Mouse (Mus musculus) thymus, postnatal 0 days (tissue): ENCODE measurements around the gene Gm49405. TPM values are rescaled to one million over a fixed set of nuclear protein-coding genes. Genes with fewer than 3 reads are reported as not detected.

Experiments used
- DNase-seq: peaks from one replicate; pipeline ENCODE4 v3.0.0-alpha.2; 2015; ENCODE audit warnings: low spot score
- polyA plus RNA-seq: library from polyadenylated mRNA; unstranded; fragments of >200 nt; fragmentation: Nextera tagmentation; extraction: Ambion mirVana; gene quantifications from 2 replicates; pipeline ENCODE4 v1.2.1, GENCODE M21; 2015

Gene Gm49405
- polyA plus RNA-seq, 1 experiment from 2014 or later, result 1.6 TPM

GRCm38 (mm10) chr19:3986334-3986733 is 14.1 kb upstream of the Gm49405 start, which contains the start of gene Acy3:
Acy3 (plus strand) TSS chr19:3986570.
- DNase-seq, result no peak

GRCm38 (mm10) chr19:3988066-3988465 is 12.4 kb upstream of the Gm49405 start:
- DNase-seq, result no peak

GRCm38 (mm10) chr19:3988750-3989149 is 11.7 kb upstream of the Gm49405 start:
- no peak for DNase-seq

GRCm38 (mm10) chr19:3990804-3991203 is 9.6 kb upstream of the Gm49405 start:
- DNase-seq, result no peak

- no peak for DNase-seq
Observed at GRCm38 (mm10) chr19:3991562-3991961, 8.9 kb upstream of the Gm49405 start.

GRCm38 (mm10) chr19:3991966-3992365 is 8.5 kb upstream of the Gm49405 start:
- no peak for DNase-seq

- no peak for DNase-seq
Observed at GRCm38 (mm10) chr19:3992416-3992815, 8.0 kb upstream of the Gm49405 start, which contains the start of gene Tbx10. Tbx10 (plus strand) TSS chr19:3992752.

- no peak for DNase-seq
Observed at GRCm38 (mm10) chr19:3994932-3995331, 5.5 kb upstream of the Gm49405 start.

GRCm38 (mm10) chr19:3995505-3995904 is 4.9 kb upstream of the Gm49405 start:
- no peak for DNase-seq

GRCm38 (mm10) chr19:3996106-3996505 is 4.3 kb upstream of the Gm49405 start:
- no peak for DNase-seq

GRCm38 (mm10) chr19:3996747-3997146 is 3.7 kb upstream of the Gm49405 start:
- DNase-seq, result no peak

GRCm38 (mm10) chr19:3997231-3997630 is 3.2 kb upstream of the Gm49405 start:
- no peak for DNase-seq

GRCm38 (mm10) chr19:3998335-3998734 is 2.1 kb upstream of the Gm49405 start:
- no peak for DNase-seq

- DNase-seq, result no peak
Observed at GRCm38 (mm10) chr19:3999121-3999730, 1.2 kb upstream of the Gm49405 start.

- no peak for DNase-seq
Observed at GRCm38 (mm10) chr19:4000949-4001525, 611 bp downstream of the Gm49405 start.

GRCm38 (mm10) chr19:4001752-4002151 is 1.3 kb downstream of the Gm49405 start:
- no peak for DNase-seq

- no peak for DNase-seq
Observed at GRCm38 (mm10) chr19:4003112-4003511, 2.7 kb downstream of the Gm49405 start, which contains the start of gene Doc2g. Doc2g (plus strand) TSS chr19:4003313.

- DNase-seq, result no peak
Observed at GRCm38 (mm10) chr19:4003641-4004040, 3.2 kb downstream of the Gm49405 start.

- DNase-seq, result no peak
Observed at GRCm38 (mm10) chr19:4004331-4004730, 3.9 kb downstream of the Gm49405 start.

GRCm38 (mm10) chr19:4005091-4005490 is 4.7 kb downstream of the Gm49405 start:
- no peak for DNase-seq

- DNase-seq, result no peak
Observed at GRCm38 (mm10) chr19:4005971-4006370, 5.5 kb downstream of the Gm49405 start.

- DNase-seq, result no peak
Observed at GRCm38 (mm10) chr19:4011086-4011485, 10.7 kb downstream of the Gm49405 start.

- DNase-seq, result peak; percentile 99
Observed at GRCm38 (mm10) chr19:4012432-4013022, 12.1 kb downstream of the Gm49405 start, which contains the start of gene Ndufv1. Ndufv1 (minus strand) TSS chr19:4012806.
